Mouse (Mus musculus) liver, adult (tissue): ENCODE data around the gene Usp51.

Experiments
- GATA4 ChIP-seq: IDR thresholded peaks from 2 replicates; pipeline ENCODE4 v1.6.1; 2014; ENCODE audit warnings: mild to moderate bottlenecking, low read length; ENCODE audit not compliant: insufficient replicate concordance

Gene Usp51

GRCm38 (mm10) chrX:153006387-153006841 is at the start of gene Usp51:
Usp51 (plus strand) TSS chrX:153006469.
- TF ChIP-seq GATA4, result no peak

GRCm38 (mm10) chrX:152969606-152970005 is 36.7 kb upstream of the Usp51 start:
- no peak for TF ChIP-seq GATA4

- no peak for TF ChIP-seq GATA4
Observed at GRCm38 (mm10) chrX:152974204-152974661, 32.0 kb upstream of the Usp51 start.

- no peak for TF ChIP-seq GATA4
Observed at GRCm38 (mm10) chrX:152976538-152976937, 29.7 kb upstream of the Usp51 start.

- no peak for TF ChIP-seq GATA4
Observed at GRCm38 (mm10) chrX:152985009-152985408, 21.3 kb upstream of the Usp51 start.

- no peak for TF ChIP-seq GATA4
Observed at GRCm38 (mm10) chrX:153007021-153007684, 884 bp downstream of the Usp51 start.

GRCm38 (mm10) chrX:153007685-153008047 is 1.4 kb downstream of the Usp51 start:
- no peak for TF ChIP-seq GATA4

GRCm38 (mm10) chrX:153037087-153037971 is 31.1 kb downstream of the Usp51 start, which contains the start of gene Mageh1:
Mageh1 (minus strand) TSS chrX:153037575.
- TF ChIP-seq GATA4, result no peak
